Mouse (Mus musculus) spleen, adult 18-20 months (tissue): ENCODE results near the gene Akr1cl.
"Not testable (repeated sequence)": the region's sequence is repeated elsewhere in the genome, so short reads cannot be mapped to it uniquely, and the experiment has no call there.

Experiments
- DNase-seq, 2 experiments: peaks; one replicate each; pipeline ENCODE4 v3.0.0; 2022; ENCODE audit warnings: mixed read lengths in 2 of 2

The Akr1cl gene

GRCm38 (mm10) chr1:65032641-65033040 lies at the start of gene Akr1cl:
Akr1cl (minus strand) TSS chr1:65032759.
- DNase-seq = no peak

GRCm38 (mm10) chr1:65082188-65082587 lies 49.6 kb upstream of the Akr1cl start, which contains the start of gene Crygb:
Crygb (minus strand) TSS chr1:65082288.
- DNase-seq = no peak

- DNase-seq = no peak
Observed at GRCm38 (mm10) chr1:65075607-65076006, 43.0 kb upstream of the Akr1cl start.

GRCm38 (mm10) chr1:65073589-65073988 lies 41.0 kb upstream of the Akr1cl start, which contains the start of gene Crygc:
Crygc (minus strand) TSS chr1:65073689.
- no peak for DNase-seq

GRCm38 (mm10) chr1:65067842-65068241 lies 35.3 kb upstream of the Akr1cl start:
- no peak for DNase-seq

GRCm38 (mm10) chr1:65064201-65064600 lies 31.6 kb upstream of the Akr1cl start:
- no peak for DNase-seq

GRCm38 (mm10) chr1:65063352-65063751 lies 30.8 kb upstream of the Akr1cl start, which contains the start of gene Crygd:
Crygd (minus strand) TSS chr1:65063452.
- no peak for DNase-seq

GRCm38 (mm10) chr1:65052140-65052539 lies 19.6 kb upstream of the Akr1cl start:
- no peak for DNase-seq

- DNase-seq = no peak
Observed at GRCm38 (mm10) chr1:65051696-65052095, 19.1 kb upstream of the Akr1cl start.

GRCm38 (mm10) chr1:65050952-65051351 lies 18.4 kb upstream of the Akr1cl start, which contains the start of gene Cryge:
Cryge (minus strand) TSS chr1:65051149.
- DNase-seq = not testable (repeated sequence)

- no peak for DNase-seq
Observed at GRCm38 (mm10) chr1:65048781-65049180, 16.2 kb upstream of the Akr1cl start.

- peak in 1 of 2 experiments; percentile 5 for DNase-seq
Observed at GRCm38 (mm10) chr1:65046401-65047109, 14.0 kb upstream of the Akr1cl start.

- DNase-seq = no peak
Observed at GRCm38 (mm10) chr1:65043433-65043832, 10.9 kb upstream of the Akr1cl start.

- DNase-seq = no peak
Observed at GRCm38 (mm10) chr1:65041837-65042236, 9.3 kb upstream of the Akr1cl start.

GRCm38 (mm10) chr1:65040806-65041205 lies 8.2 kb upstream of the Akr1cl start:
- DNase-seq = no peak

- DNase-seq = no peak
Observed at GRCm38 (mm10) chr1:65039679-65040078, 7.1 kb upstream of the Akr1cl start.

GRCm38 (mm10) chr1:65037542-65037941 lies 5.0 kb upstream of the Akr1cl start:
- DNase-seq = no peak

GRCm38 (mm10) chr1:65035513-65035912 lies 3.0 kb upstream of the Akr1cl start:
- no peak for DNase-seq

- no peak for DNase-seq
Observed at GRCm38 (mm10) chr1:65028206-65028605, 4.4 kb downstream of the Akr1cl start.

GRCm38 (mm10) chr1:65012726-65013125 lies 19.8 kb downstream of the Akr1cl start:
- no peak for DNase-seq

GRCm38 (mm10) chr1:65010153-65010552 lies 22.4 kb downstream of the Akr1cl start:
- peak; percentile 11 to 38 for DNase-seq

- no peak for DNase-seq
Observed at GRCm38 (mm10) chr1:65005575-65005974, 27.0 kb downstream of the Akr1cl start.

- no peak for DNase-seq
Observed at GRCm38 (mm10) chr1:65004526-65004925, 28.0 kb downstream of the Akr1cl start.

- no peak for DNase-seq
Observed at GRCm38 (mm10) chr1:64993206-64993605, 39.4 kb downstream of the Akr1cl start.

- no peak for DNase-seq
Observed at GRCm38 (mm10) chr1:64988176-64988575, 44.4 kb downstream of the Akr1cl start.
